Mouse (Mus musculus) thymus, adult 2 months (tissue): ENCODE measurements around the gene Trdn.

Experiments
- CTCF ChIP-seq: fragments of 200-500 bp; IDR thresholded peaks from 2 replicates; pipeline ENCODE4 v1.5.1; 2012; ENCODE audit warnings: mild to moderate bottlenecking, control low read depth, low read length, moderate library complexity, borderline replicate concordance; ENCODE audit not compliant: control insufficient read depth, poor library complexity, insufficient read depth; ENCODE audit errors: extremely low read depth
- POLR2A ChIP-seq: fragments of 200-500 bp; IDR thresholded peaks from 2 replicates; pipeline ENCODE4 v1.6.1; 2012; ENCODE audit warnings: mild to moderate bottlenecking, low read length, control low read depth, moderate library complexity; ENCODE audit not compliant: control insufficient read depth, poor library complexity, insufficient read depth; ENCODE audit errors: extremely low read depth

GRCm38 (mm10) chr10:33198257-33198656, 117.9 kb downstream of the Trdn start:
- TF ChIP-seq CTCF (no peak), POLR2A (no peak)
